Mouse (Mus musculus) heart, embryonic 11.5 days (tissue): ENCODE results near the gene Pcnt. TPM values are rescaled to one million over a fixed set of nuclear protein-coding genes. Genes with fewer than 3 reads are reported as not detected.

ENCODE experiments used
- ATAC-seq: fragments of 200-750 bp; cut with Nextera tagmentation; replicated peaks from 2 replicates; pipeline ENCODE4 v1.8.0; 2017; ENCODE audit warnings: moderate library complexity; ENCODE audit not compliant: insufficient number of reproducible peaks, low FRiP score, low TSS enrichment
- H3K27ac ChIP-seq: fragments of 300-500 bp; sonication (generic); 2 replicates; pipeline ENCODE4 v1.5.1; 2014; ENCODE audit warnings: mild to moderate bottlenecking, low read depth, low read length
- H3K27me3 ChIP-seq: fragments of 300-500 bp; sonication (generic); 2 replicates; pipeline ENCODE4 v1.6.1; 2014; ENCODE audit warnings: mild to moderate bottlenecking, low read length, mixed read lengths; ENCODE audit not compliant: control insufficient read depth, insufficient read depth
- H3K36me3 ChIP-seq: fragments of 300-500 bp; sonication (generic); 2 replicates; pipeline ENCODE4 v1.6.1; 2014; ENCODE audit warnings: mild to moderate bottlenecking, low read length, moderate library complexity, mixed read lengths; ENCODE audit not compliant: control insufficient read depth, insufficient read depth
- H3K4me1 ChIP-seq: fragments of 300-500 bp; sonication (generic); 2 replicates; pipeline ENCODE4 v1.6.1; 2014; ENCODE audit warnings: low read length; ENCODE audit not compliant: control insufficient read depth, insufficient read depth
- H3K4me2 ChIP-seq: fragments of 300-500 bp; sonication (generic); 2 replicates; pipeline ENCODE4 v1.6.1; 2014; ENCODE audit warnings: mild to moderate bottlenecking, moderate library complexity
- H3K4me3 ChIP-seq: fragments of 300-500 bp; sonication (generic); 2 replicates; pipeline ENCODE4 v1.5.1; 2014; ENCODE audit warnings: low read depth, low read length
- H3K9ac ChIP-seq: fragments of 300-500 bp; sonication (generic); 2 replicates; pipeline ENCODE4 v1.6.1; 2014; ENCODE audit warnings: mild to moderate bottlenecking, low read depth, low read length, moderate library complexity
- H3K9me3 ChIP-seq: fragments of 300-500 bp; sonication (generic); replicated peaks from 2 replicates; pipeline ENCODE4 v1.6.1; 2016; ENCODE audit warnings: low read length; ENCODE audit not compliant: control insufficient read depth
- WGBS: fragments of 180-500 bp; shearing (Covaris S2); extraction: QIAGEN DNeasy Blood & Tissue Kit; methylation state at CpG from one replicate; pipeline ENCODE4 v1.1.7; 2014; ENCODE audit not compliant: insufficient replicate concordance; 5-methylcytosine and 5-hydroxymethylcytosine counted together
- polyA plus RNA-seq: library from polyadenylated mRNA; unstranded; fragments of >200 nt; fragmentation: Nextera tagmentation; extraction: Ambion mirVana; gene quantifications from 2 replicates; pipeline ENCODE4 v1.2.1, GENCODE M21; 2014

Gene Pcnt
- polyA plus RNA-seq, 1 experiment from 2014 or later, result 11.8 TPM

DNA sequence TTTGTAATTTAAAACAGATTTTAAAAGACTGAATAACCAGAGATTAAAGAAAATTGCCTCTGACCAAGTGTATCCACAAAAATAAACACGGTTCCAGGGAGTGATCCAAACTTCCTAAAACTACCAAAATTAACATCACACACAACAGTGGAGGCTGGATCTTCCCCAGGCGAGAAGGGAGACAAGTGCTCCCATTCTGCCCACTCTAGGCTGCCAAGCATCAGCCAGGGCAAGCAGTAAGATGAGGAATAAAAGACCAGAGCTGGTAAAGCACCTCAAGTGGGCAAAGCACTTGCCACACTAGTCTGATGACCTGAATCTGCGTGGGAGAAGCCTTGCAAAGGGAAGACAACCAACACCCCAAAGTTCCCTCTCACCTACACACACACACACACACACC is 70.8 kb downstream of the Pcnt start:
- Histone ChIP-seq H3K4me2 (no peak overlapping the region), H3K27ac (no peak overlapping the region), H3K4me3 (no peak overlapping the region), H3K9me3 (no peaks in the 10 kb centered on the region), H3K36me3 (peaks cover 16% of the 10 kb centered on the region), H3K9ac (no peak overlapping the region), H3K4me1 (no peaks in the 10 kb centered on the region), H3K27me3 (no peaks in the 10 kb centered on the region)
- 89% methylated on average over 3 of the region's 3 CpGs for WGBS
- ATAC-seq, result no peak

DNA sequence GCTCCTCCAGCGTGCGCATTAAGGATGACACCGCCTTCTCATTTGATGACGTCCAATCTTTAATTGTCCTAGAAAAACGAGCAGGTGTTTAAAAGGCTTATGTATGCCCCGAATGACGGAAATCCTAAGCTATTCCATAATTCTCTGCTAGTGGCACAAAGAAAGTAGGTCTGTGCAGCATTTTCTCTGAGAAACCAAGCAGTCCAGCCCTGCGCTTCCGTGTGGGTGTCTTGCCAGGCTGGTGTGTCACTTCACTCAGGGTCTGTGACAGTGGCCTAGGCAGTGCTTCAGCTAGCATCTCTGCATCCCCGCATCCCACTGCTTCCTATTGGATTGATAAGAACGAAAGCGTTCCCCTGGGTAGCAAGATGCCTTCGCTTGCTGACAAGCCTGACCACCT is 73.8 kb downstream of the Pcnt start:
- peaks cover 11% of the 10 kb centered on the region for H3K36me3 ChIP-seq
- WGBS, result 89% methylated on average over 13 of the region's 13 CpGs
- ATAC-seq, result no peak
- no peaks in the 10 kb centered on the region for H3K4me1 ChIP-seq
- no peaks in the 10 kb centered on the region for H3K27me3 ChIP-seq
- no peak overlapping the region for H3K9ac ChIP-seq
- no peak overlapping the region for H3K4me2 ChIP-seq
- H3K9me3 ChIP-seq, result no peaks in the 10 kb centered on the region
- no peak overlapping the region for H3K27ac ChIP-seq
- no peak overlapping the region for H3K4me3 ChIP-seq

DNA sequence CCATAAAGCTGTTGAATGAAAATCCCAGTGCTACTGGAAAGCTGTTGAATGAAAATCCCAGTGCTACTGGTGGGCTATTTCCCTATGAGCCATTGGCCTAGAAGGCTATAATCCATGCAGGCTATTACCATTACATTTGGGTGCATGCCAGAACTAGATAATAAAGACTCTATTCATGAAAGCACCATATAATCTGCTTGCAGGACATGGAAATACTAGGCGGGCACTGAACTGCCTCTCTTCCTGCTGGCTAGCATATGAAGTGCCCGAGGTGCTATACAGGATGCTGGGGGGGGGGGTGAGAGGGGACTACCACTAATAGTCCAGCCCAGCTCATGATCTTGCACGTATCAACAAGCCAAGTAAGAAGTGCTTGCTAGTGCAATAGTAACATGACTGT is 79.4 kb downstream of the Pcnt start:
- H3K9ac ChIP-seq, result no peak overlapping the region
- H3K27ac ChIP-seq, result no peak overlapping the region
- H3K4me3 ChIP-seq, result no peak overlapping the region
- no peak overlapping the region for H3K4me2 ChIP-seq
- H3K9me3 ChIP-seq, result no peaks in the 10 kb centered on the region
- peaks cover 13% of the 10 kb centered on the region for H3K36me3 ChIP-seq
- WGBS, result 70% methylated on average over 3 of the region's 3 CpGs
- no peak for ATAC-seq
- no peaks in the 10 kb centered on the region for H3K4me1 ChIP-seq
- H3K27me3 ChIP-seq, result no peaks in the 10 kb centered on the region

DNA sequence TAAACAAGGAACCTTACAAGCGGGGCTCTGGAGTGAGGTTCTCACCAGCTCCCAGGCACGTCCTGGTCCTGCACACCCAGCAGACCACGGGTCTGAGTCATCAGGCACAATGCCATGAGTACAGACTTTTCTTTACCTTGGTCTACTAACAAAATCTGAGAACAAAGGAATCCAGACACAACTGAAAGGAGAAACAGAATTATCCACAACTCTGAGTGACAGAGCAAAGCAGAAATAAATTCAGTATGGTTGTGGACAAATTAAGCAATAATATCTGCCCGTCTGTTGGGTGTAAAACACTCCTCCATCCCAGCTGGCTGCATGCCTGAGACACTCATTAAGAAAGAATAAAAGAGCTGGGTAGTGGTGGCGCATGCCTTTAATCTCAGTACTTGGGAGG is 84.1 kb downstream of the Pcnt start:
- no peak for ATAC-seq
- no peaks in the 10 kb centered on the region for H3K27me3 ChIP-seq
- WGBS, result 88% methylated on average over 5 of the region's 5 CpGs
- H3K4me2 ChIP-seq, result no peak overlapping the region
- H3K9me3 ChIP-seq, result no peaks in the 10 kb centered on the region
- H3K36me3 ChIP-seq, result peaks cover 11% of the 10 kb centered on the region
- no peak overlapping the region for H3K9ac ChIP-seq
- H3K27ac ChIP-seq, result no peak overlapping the region
- no peak overlapping the region for H3K4me3 ChIP-seq
- no peaks in the 10 kb centered on the region for H3K4me1 ChIP-seq

DNA sequence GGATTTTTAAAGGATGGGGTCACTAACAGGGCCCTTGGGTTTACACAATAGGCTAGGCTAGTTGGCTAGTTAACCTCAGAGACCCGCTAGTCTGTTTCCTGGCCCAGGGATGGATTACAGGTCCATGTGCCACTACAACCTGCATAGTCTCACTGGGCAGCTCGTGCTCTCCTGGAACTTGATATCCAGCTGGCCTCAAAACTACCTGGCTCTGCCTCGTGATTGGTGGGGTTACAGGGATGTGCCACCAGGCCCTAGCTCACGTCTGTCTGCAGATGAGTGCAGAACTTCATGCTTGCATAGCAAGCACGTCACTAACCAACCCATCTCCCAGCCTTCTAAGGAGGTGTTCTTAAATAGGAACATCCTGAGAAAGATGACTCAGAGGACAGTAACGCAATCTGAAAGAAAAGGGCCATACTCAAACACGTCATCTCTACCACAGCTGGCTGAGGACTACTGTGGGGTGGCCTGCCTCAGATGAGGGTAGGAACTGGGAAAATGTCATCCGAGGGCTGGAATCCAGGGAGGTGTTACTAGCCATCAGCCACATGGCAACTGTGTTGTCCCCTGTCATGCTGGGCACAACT is 85.2 kb downstream of the Pcnt start:
- H3K36me3 ChIP-seq, result peaks cover 12% of the 10 kb centered on the region

DNA sequence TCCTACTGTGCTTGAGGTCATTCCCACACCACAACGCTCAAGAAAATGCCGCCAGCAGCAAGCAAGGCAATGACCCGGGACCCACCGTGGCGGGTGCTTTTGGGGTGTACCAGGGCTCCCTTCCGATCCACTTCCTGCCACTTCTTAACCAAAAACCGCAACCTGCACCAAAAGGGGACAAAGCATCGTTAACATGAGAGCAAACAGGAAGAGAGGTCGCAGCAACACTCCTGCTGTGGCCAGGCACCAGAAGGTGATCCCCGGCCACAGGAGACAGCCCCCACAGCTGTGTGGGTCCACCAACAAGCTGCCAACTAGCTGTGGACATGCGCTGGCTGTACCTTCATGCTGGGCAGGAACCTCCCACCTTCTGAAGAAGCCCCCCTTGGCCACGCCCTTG is 87.6 kb downstream of the Pcnt start:
- peaks cover 23% of the 10 kb centered on the region for H3K36me3 ChIP-seq
- no peak overlapping the region for H3K4me3 ChIP-seq
- no peak overlapping the region for H3K27ac ChIP-seq
- H3K4me1 ChIP-seq, result no peaks in the 10 kb centered on the region
- H3K27me3 ChIP-seq, result no peaks in the 10 kb centered on the region
- ATAC-seq, result no peak
- H3K4me2 ChIP-seq, result no peak overlapping the region
- 87% methylated on average over 12 of the region's 12 CpGs for WGBS
- H3K9ac ChIP-seq, result no peak overlapping the region
- no peaks in the 10 kb centered on the region for H3K9me3 ChIP-seq

More for the DNA sequence above, 85.2 kb downstream of the Pcnt start:
- Histone ChIP-seq H3K9me3 (no peaks in the 10 kb centered on the region), H3K27ac (no peak overlapping the region), H3K4me1 (no peaks in the 10 kb centered on the region), H3K4me3 (no peak overlapping the region), H3K9ac (no peak overlapping the region), H3K4me2 (no peak overlapping the region), H3K27me3 (no peaks in the 10 kb centered on the region)
- no peak for ATAC-seq
- 86% methylated on average over 8 of the region's 8 CpGs for WGBS

DNA sequence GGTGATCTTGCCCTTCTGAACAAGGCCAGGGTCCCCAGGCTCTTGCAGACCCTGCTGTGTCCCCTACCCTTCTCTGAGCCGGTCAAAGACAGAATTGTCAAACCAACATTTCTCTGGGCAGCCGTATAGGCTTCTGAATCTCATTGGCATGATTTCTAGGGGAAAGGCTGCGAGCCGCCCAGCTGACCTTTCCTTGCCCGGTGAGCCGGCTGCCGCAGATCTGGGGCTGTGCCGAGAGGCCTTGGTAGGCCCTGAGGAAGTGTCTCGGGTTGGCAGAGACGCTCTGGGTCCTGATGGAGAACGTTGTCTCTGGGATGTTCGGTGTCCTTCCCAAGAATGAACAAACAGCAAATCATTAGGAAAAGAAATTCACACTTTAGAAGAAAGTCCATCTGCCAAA is 88.6 kb downstream of the Pcnt start:
- no peaks in the 10 kb centered on the region for H3K9me3 ChIP-seq
- peaks cover 23% of the 10 kb centered on the region for H3K36me3 ChIP-seq
- WGBS, result 94% methylated on average over 12 of the region's 12 CpGs
- H3K9ac ChIP-seq, result no peak overlapping the region
- no peaks in the 10 kb centered on the region for H3K27me3 ChIP-seq
- no peak overlapping the region for H3K27ac ChIP-seq
- H3K4me2 ChIP-seq, result no peak overlapping the region
- ATAC-seq, result no peak
- H3K4me3 ChIP-seq, result no peak overlapping the region
- H3K4me1 ChIP-seq, result no peaks in the 10 kb centered on the region

DNA sequence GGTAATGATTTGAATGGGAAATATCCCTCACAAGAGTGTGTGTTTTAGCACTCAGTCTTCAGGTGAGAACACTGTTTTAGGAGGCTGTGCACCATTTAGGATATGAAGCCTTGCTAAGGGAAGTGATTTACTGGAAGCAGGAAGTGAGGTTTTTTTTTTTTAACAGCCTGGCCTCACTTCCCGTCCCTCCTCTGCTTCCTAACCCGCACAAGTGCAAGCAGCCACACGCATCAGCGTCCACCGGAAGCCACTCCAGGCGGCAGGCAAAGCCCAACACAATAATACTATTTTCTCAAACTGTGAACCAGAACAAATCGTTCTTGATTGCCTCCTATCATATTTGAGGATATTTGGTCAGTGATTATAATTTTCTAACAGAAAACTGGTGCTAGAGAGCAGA is 90.6 kb downstream of the Pcnt start:
- H3K27ac ChIP-seq, result peak overlapping the region; percentile 35; the same call in 1 of the 2 replicates
- H3K4me2 ChIP-seq, result no peak overlapping the region
- peaks cover 23% of the 10 kb centered on the region for H3K36me3 ChIP-seq
- H3K4me3 ChIP-seq, result no peak overlapping the region
- no peak for ATAC-seq
- no peak overlapping the region for H3K9ac ChIP-seq
- no peaks in the 10 kb centered on the region for H3K4me1 ChIP-seq
- H3K9me3 ChIP-seq, result no peaks in the 10 kb centered on the region
- 88% methylated on average over 7 of the region's 7 CpGs for WGBS
- H3K27me3 ChIP-seq, result no peaks in the 10 kb centered on the region

DNA sequence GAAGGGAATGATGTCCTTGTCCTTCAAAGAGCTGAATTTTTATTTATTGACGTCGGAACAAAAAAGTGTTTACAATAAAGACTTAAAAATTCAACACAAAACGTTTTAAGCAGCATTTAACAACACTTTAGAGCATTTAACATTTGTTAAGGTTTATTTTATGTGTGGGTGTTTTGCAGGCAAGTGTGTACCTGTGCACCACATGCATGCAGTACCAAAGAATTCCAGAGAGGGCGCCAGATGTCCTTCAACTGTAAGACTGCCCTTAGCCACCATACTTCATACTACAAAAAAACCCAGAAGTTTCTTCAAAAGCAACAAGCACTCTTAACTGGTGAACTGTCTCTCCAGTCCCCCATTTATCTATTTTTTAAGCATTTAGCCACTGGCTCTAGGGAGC is 96.0 kb downstream of the Pcnt start:
- Histone ChIP-seq H3K4me1 (peaks cover 12% of the 10 kb centered on the region), H3K4me2 (peak overlapping the region; percentile 71), H3K9ac (no peak overlapping the region), H3K36me3 (peaks cover 12% of the 10 kb centered on the region), H3K4me3 (peak overlapping the region; percentile 78; the same call in 1 of the 2 replicates), H3K27ac (no peak overlapping the region), H3K9me3 (no peaks in the 10 kb centered on the region), H3K27me3 (no peaks in the 10 kb centered on the region)
- no peak for ATAC-seq
- 4% methylated on average over 4 of the region's 4 CpGs for WGBS
